Mouse (Mus musculus): Measurements from ENCODE around the gene Retreg1.

GRCm38 (mm10) chr15:25960231-25960630 is 117.3 kb downstream of the Retreg1 start:
- TF ChIP-seq POLR2A (IDR thresholded peaks at IDR 0.05; ENCODE audit: insufficient read depth, low read depth, low read length) (no peak), CTCF (IDR thresholded peaks at IDR 0.05; ENCODE audit: insufficient read depth, low read depth, low read length) (no peak)

Measured in olfactory bulb, adult 2 months (tissue).